Mouse (Mus musculus) subcutaneous adipose tissue, adult 2 months (tissue): ENCODE results near the gene Colca2. TPM values are rescaled to one million over a fixed set of nuclear protein-coding genes. Genes with fewer than 3 reads are reported as not detected.

Experiments
- polyA plus RNA-seq: library from polyadenylated mRNA; depleted of rRNA; stranded (reverse); fragments of >200 nt; gene quantifications from 2 replicates; pipeline ENCODE4 v1.2.3, GENCODE M21; 2012; ENCODE audit warnings: low replicate concordance; rRNA removed

Colca2 gene
- 6.4 and 17.8 TPM in 2 replicates for polyA plus RNA-seq

DNA sequence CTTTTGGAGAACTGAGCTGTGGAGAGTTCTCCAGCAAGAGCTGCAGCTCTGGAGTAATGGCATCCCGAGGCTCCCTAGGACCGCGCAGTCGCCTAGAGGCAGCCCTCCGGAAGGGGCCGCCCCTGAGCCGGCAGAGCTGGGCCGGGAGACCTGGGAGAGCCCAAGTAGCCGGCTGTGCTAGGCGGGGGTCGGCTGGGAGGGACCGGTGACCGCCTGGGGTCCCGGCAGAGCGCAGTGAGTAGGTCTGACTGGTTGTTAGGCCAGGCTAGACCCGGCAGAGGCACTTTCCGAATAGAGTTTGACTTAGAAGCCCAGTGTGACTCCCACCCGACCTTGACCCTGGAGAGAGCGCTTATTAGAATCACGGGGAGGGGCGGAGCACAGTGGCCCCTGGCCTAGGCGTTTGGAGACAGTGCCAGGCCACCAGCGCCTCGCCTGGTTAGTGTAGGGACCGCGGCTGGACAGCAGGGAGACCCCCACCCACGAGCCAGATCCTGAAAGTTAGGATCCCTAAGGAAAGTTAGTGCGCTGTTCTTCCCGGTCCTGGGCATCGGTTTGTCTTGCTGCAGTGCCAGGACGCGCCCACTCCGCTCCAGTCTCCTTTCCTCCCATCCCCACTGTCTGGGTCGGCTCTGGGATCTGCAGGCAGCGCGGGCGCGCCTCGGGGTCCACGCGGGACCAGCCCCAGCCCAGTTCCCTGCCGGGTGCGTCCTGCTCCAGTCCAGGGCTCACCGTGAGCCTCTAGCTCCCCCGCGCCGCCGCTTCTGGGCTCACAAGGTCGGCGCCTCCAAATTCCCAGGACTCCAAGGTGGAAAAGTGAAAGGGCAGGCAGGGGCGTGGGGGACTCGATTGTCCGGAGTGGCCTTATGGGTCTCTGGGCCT is at the start of gene Colca2:
Colca2 (minus strand) TSS at position 70 of the 882 bp plus-strand sequence.

Other genes starting within 250 kb of the Colca2 start
- not detected in 2 replicates for gene Btg4, start 217.7 kb downstream of the Colca2 start, polyA plus RNA-seq
- 4.1 and 6.7 TPM in 2 replicates for gene Layn, start 201.5 kb downstream of the Colca2 start, polyA plus RNA-seq
- not detected in 2 replicates for gene 4833427G06Rik, start 176.5 kb downstream of the Colca2 start, polyA plus RNA-seq
- gene Gm32742, start 113.1 kb downstream of the Colca2 start, polyA plus RNA-seq = 0.01 and 0.05 TPM in 2 replicates
- 0.43 and 0.53 TPM in 2 replicates for gene Pou2af1, start 64.9 kb downstream of the Colca2 start, polyA plus RNA-seq
- 0.13 and 0.51 TPM in 2 replicates for gene 1810046K07Rik, start 50.3 kb upstream of the Colca2 start, polyA plus RNA-seq